Mouse (Mus musculus) spleen, adult 2 months (tissue): ENCODE results near the gene Tpk1. TPM values are rescaled to one million over a fixed set of nuclear protein-coding genes. Genes with fewer than 3 reads are reported as not detected.

Experiments used
- DNase-seq, 2 experiments: peaks; one replicate each; pipeline versions ENCODE4 v3.0.0 to v3.0.0-alpha.2; 2012 to 2021; ENCODE audit warnings: low spot score in 2 of 2, low read depth in 1 of 2
- H3K27ac ChIP-seq: fragments of 200-500 bp; 2 replicates; pipeline ENCODE4 v1.5.1; 2012; ENCODE audit warnings: low read length, inconsistent platforms; ENCODE audit not compliant: insufficient read depth
- H3K27me3 ChIP-seq: fragments of 200-500 bp; 2 replicates; pipeline ENCODE4 v1.6.1; 2012; ENCODE audit warnings: mild to moderate bottlenecking, moderate library complexity, low read length, inconsistent platforms; ENCODE audit not compliant: control insufficient read depth, insufficient read depth
- H3K36me3 ChIP-seq: fragments of 200-500 bp; 2 replicates; pipeline ENCODE4 v1.6.1; 2012; ENCODE audit warnings: mild to moderate bottlenecking, low read length, inconsistent platforms; ENCODE audit not compliant: control insufficient read depth, insufficient read depth
- H3K4me1 ChIP-seq: fragments of 200-500 bp; 2 replicates; pipeline ENCODE4 v1.6.1; 2011; ENCODE audit warnings: inconsistent platforms; ENCODE audit not compliant: control insufficient read depth, insufficient read depth, insufficient read length
- H3K4me3 ChIP-seq: fragments of 200-500 bp; 2 replicates; pipeline ENCODE4 v1.5.1; 2011; ENCODE audit warnings: mild to moderate bottlenecking, inconsistent platforms; ENCODE audit not compliant: insufficient read depth, insufficient read length; ENCODE audit errors: extremely low read depth
- CTCF ChIP-seq: fragments of 200-500 bp; IDR thresholded peaks from 2 replicates; pipeline ENCODE4 v1.5.1; 2011; ENCODE audit warnings: mild to moderate bottlenecking, inconsistent platforms; ENCODE audit not compliant: insufficient read depth, insufficient read length, insufficient replicate concordance; ENCODE audit errors: extremely low read depth
- POLR2A ChIP-seq: fragments of 200-500 bp; IDR thresholded peaks from 2 replicates; pipeline ENCODE4 v1.6.1; 2011; ENCODE audit warnings: low read depth, low read length, inconsistent platforms
- WGBS: fragments of 180-500 bp; shearing (Covaris S2); methylation state at CpG from one replicate; pipeline ENCODE4 v1.1.7; 2018; 5-methylcytosine and 5-hydroxymethylcytosine counted together
- polyA plus RNA-seq: library from polyadenylated mRNA; depleted of rRNA; stranded (reverse); fragments of >200 nt; gene quantifications from 2 replicates; pipeline ENCODE4 v1.2.3, GENCODE M21; 2012

Gene Tpk1
- polyA plus RNA-seq, 1 experiment = 1.6 TPM

DNA sequence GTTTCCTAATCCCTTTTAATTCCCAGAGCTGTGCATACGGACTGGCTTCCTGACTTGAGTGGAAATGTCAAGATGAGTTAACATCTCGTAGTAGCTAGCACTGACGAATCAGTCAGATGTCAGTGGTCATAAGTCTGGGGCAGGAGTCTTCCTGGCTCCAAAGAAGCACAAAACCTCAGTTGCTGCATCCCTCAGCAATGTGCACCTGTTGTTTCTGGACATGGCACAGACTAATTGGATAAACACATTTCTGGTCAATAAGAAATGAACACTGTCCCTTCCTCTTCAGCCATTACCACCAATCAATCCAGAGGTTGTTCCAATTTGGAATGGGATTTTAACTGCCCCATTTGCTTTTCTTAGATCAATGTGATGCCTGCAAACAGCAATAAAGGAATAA, 281.2 kb downstream of the Tpk1 start:
- Histone ChIP-seq H3K4me3 (no peak overlapping the region), H3K36me3 (no peaks in the 10 kb centered on the region), H3K4me1 (no peaks in the 10 kb centered on the region), H3K27me3 (no peaks in the 10 kb centered on the region), H3K27ac (no peak overlapping the region)
- 85% methylated on average over 3 of the region's 3 CpGs for WGBS
- DNase-seq = no peak
- TF ChIP-seq POLR2A (no peak), CTCF (no peak)

DNA sequence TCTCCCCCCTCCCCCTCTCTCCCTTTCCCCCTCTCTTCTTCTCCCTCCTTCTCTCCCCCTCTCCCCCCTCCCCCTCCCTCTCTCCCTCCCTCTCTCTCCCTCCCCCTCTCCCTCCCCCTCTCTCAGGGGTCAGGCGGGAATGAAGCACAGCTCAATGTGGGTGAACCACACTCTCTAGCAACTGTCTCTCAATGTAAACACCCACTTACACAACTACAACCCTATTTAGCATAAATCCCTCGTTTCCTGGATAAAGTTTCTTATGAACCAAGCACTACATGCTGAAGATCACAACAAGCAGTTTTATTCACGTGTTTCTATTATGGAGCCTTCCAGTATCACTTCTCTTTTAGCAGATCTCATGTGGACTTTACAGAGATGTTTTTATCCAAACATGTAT, 281.8 kb downstream of the Tpk1 start:
- DNase-seq = no peak
- TF ChIP-seq POLR2A = no peak
- no peak for TF ChIP-seq CTCF
- Histone ChIP-seq H3K27me3 (no peaks in the 10 kb centered on the region), H3K4me3 (no peak overlapping the region), H3K36me3 (no peaks in the 10 kb centered on the region), H3K4me1 (no peaks in the 10 kb centered on the region), H3K27ac (no peak overlapping the region)
- WGBS = 69% methylated on average over 3 of the region's 3 CpGs

DNA sequence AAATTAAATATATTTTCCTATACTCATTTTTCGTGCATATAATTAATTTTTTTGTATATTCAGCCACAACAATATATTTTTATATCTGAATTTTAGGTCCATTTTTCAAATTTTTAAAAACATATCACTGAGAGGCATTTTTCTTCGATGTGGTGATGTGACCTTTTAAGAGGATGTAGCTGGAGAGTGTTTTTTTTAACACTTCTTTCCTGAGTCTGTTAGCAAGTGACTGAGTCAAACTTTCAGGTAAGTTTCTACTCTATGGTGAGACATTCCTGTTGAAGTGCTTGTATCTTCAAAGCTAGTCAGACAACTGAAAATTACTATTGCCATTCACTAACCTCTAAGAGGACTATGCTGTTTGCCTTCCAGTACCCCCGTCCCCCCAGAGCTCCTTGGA, 283.3 kb downstream of the Tpk1 start:
- Histone ChIP-seq H3K4me3 (no peak overlapping the region), H3K36me3 (no peaks in the 10 kb centered on the region), H3K27me3 (no peaks in the 10 kb centered on the region), H3K4me1 (no peaks in the 10 kb centered on the region), H3K27ac (no peak overlapping the region)
- WGBS = 74% methylated on average over 3 of the region's 3 CpGs
- no peak for DNase-seq
- TF ChIP-seq CTCF (no peak), POLR2A (no peak)

GRCm38 (mm10) chr6:43382284-43382683, 283.8 kb downstream of the Tpk1 start:
- TF ChIP-seq CTCF (no peak), POLR2A (no peak)
- WGBS = 84% methylated on average over 3 of the region's 3 CpGs
- Histone ChIP-seq H3K4me3 (no peak overlapping the region), H3K27ac (no peak overlapping the region), H3K4me1 (no peaks in the 10 kb centered on the region), H3K36me3 (no peaks in the 10 kb centered on the region), H3K27me3 (no peaks in the 10 kb centered on the region)
- no peak for DNase-seq

- no peaks in the 10 kb centered on the region for H3K4me1 ChIP-seq
- no peaks in the 10 kb centered on the region for H3K36me3 ChIP-seq
- WGBS = 94% methylated on average over 5 of the region's 5 CpGs
- no peak overlapping the region for H3K4me3 ChIP-seq
- TF ChIP-seq POLR2A (no peak), CTCF (no peak)
- no peak for DNase-seq
- no peak overlapping the region for H3K27ac ChIP-seq
- no peaks in the 10 kb centered on the region for H3K27me3 ChIP-seq
Measured at GRCm38 (mm10) chr6:43373206-43373605, 292.9 kb downstream of the Tpk1 start.

GRCm38 (mm10) chr6:43367434-43367945, 298.6 kb downstream of the Tpk1 start:
- H3K27ac ChIP-seq = no peak overlapping the region
- WGBS = 82% methylated on average over 1 of the region's 1 CpGs
- no peaks in the 10 kb centered on the region for H3K27me3 ChIP-seq
- H3K36me3 ChIP-seq = no peaks in the 10 kb centered on the region
- TF ChIP-seq POLR2A (no peak), CTCF (no peak)
- no peaks in the 10 kb centered on the region for H3K4me1 ChIP-seq
- no peak for DNase-seq
- no peak overlapping the region for H3K4me3 ChIP-seq

DNA sequence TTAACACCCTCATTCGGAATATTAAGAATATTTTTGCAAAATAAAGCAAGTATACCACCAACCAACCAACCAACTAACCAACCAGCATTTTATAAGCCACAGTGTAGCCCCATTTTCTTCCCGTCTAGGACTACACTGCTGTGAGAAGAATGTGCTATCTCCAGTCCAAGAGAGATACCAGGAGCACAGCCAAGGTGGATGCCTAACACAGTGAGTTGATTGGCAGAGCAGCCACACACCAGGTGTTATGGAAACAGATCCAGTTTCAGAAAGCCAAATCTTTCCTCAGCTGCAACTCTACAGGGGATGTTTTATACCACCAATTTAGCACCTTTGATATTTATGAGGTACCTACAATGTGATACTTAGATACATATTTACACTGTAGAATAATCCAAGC, 299.1 kb downstream of the Tpk1 start:
- TF ChIP-seq POLR2A = no peak
- no peak for TF ChIP-seq CTCF
- Histone ChIP-seq H3K4me3 (no peak overlapping the region), H3K27me3 (no peaks in the 10 kb centered on the region), H3K36me3 (no peaks in the 10 kb centered on the region), H3K27ac (no peak overlapping the region), H3K4me1 (no peaks in the 10 kb centered on the region)
- 90% methylated on average over 2 of the region's 2 CpGs for WGBS
- no peak for DNase-seq
